ENCODE assay signal across 25 mouse cellular contexts in genomic region chr13:45651652-45652241, GRCm38 (mm10).
DNase-seq lines count a peak whose midpoint lies in the region; ATAC-seq and TF ChIP-seq lines count a peak whose summit lies in the region.
"Had no signal": no experiment of that assay in that cellular context is flagged by ENCODE, and none has a peak within 500 bp of the region (broad histone marks: within the 10 kb centered on the region; RNA-seq: fewer than 3 reads in every experiment).

No protein-coding gene starts in this region.

- DNase-seq in forebrain, postnatal 0 days, result no peak
- DNase-seq in forebrain, embryonic 10.5 days (ENCODE audit: extremely low spot score, low spot score), result no peak
- DNase-seq in layer of hippocampus, adult 2 months (ENCODE audit: low spot score in 2 of 2), result no peak
- DNase-seq in layer of hippocampus, postnatal 10 days (ENCODE audit: low spot score in 2 of 2), result no peak
- DNase-seq in CH12.LX (ENCODE audit: extremely low read depth), result peak; percentile 69
- peak; percentile 47 for DNase-seq in brain, embryonic 14.5 days (ENCODE audit: low read depth)
- DNase-seq in right cerebral cortex, postnatal 36 days (ENCODE audit: low spot score in 2 of 2), result no peak
- DNase-seq: adrenal gland, adult 2 months; adrenal gland, postnatal 14 days; B cell, adult 2 months; cerebellum, adult 18-20 months; cerebellum, adult 9-11 months; cerebellum, postnatal 25 days; gastrocnemius, postnatal 25 days; heart, adult 18-20 months; heart, postnatal 10 days; heart, postnatal 36 days had no signal

- H3K27me3 ChIP-seq in forebrain, postnatal 0 days (ENCODE audit: insufficient read depth, low read length), result no peaks in the 10 kb centered on the region
- H3K27me3 ChIP-seq in forebrain, embryonic 10.5 days (ENCODE audit: poor library complexity, severe bottlenecking), result no peaks in the 10 kb centered on the region
- no peaks in the 10 kb centered on the region for H3K27me3 ChIP-seq in CH12.LX (replicated peaks)
- H3K27me3 ChIP-seq: embryonic facial prominence, embryonic 12.5 days; embryonic facial prominence, embryonic 15.5 days; forebrain, embryonic 12.5 days; heart, embryonic 12.5 days; heart, embryonic 15.5 days; hindbrain, embryonic 12.5 days had no signal

- peak overlapping the region; percentile 57 for H3K27ac ChIP-seq in forebrain, postnatal 0 days (ENCODE audit: low read depth, low read length)
- H3K27ac ChIP-seq in forebrain, embryonic 10.5 days, result no peak overlapping the region
- H3K27ac ChIP-seq in layer of hippocampus, adult 2 months, result peak overlapping the region; percentile 65
- 0 out of 2 replicates have a peak overlapping the region, but pooled peaks have one; percentile 4 for H3K27ac ChIP-seq in CH12.LX (ENCODE audit: insufficient read depth, low read depth)
- H3K27ac ChIP-seq: embryonic facial prominence, embryonic 12.5 days; embryonic facial prominence, embryonic 15.5 days; forebrain, embryonic 12.5 days; heart, embryonic 15.5 days; hindbrain, embryonic 12.5 days had no signal

- in situ Hi-C loops in CH12.LX (cut with MboI; ENCODE audit: low pct_ligation_motif_present, low pct_unique_long_range_greater_than_20kb, low sequenced_read_pairs), result no loop called here

- no peaks in the 10 kb centered on the region for H3K36me3 ChIP-seq in forebrain, postnatal 0 days (ENCODE audit: insufficient read depth)
- no peaks in the 10 kb centered on the region for H3K36me3 ChIP-seq in forebrain, embryonic 10.5 days (replicated peaks)
- H3K36me3 ChIP-seq in CH12.LX (replicated peaks in 1 of 2; ENCODE audit: control insufficient read depth in 1 of 2, insufficient read depth in 1 of 2, low read length in 1 of 2), result peaks cover 19 to 59% of the 10 kb centered on the region in 2 experiments
- H3K36me3 ChIP-seq: embryonic facial prominence, embryonic 12.5 days; embryonic facial prominence, embryonic 15.5 days; forebrain, embryonic 12.5 days; heart, embryonic 15.5 days; hindbrain, embryonic 12.5 days had no signal

- no peak for TF ChIP-seq EP300 in CH12.LX (IDR thresholded peaks at IDR 0.05; ENCODE audit: low read length)

- H3K9me3 ChIP-seq in forebrain, postnatal 0 days (ENCODE audit: low read length), result no peaks in the 10 kb centered on the region
- no peaks in the 10 kb centered on the region; the same call in 1 of the 2 replicates for H3K9me3 ChIP-seq in forebrain, embryonic 10.5 days
- H3K9me3 ChIP-seq in CH12.LX (replicated peaks; ENCODE audit: low read length), result peaks cover 13% of the 10 kb centered on the region
- H3K9me3 ChIP-seq: embryonic facial prominence, embryonic 12.5 days; embryonic facial prominence, embryonic 15.5 days; forebrain, embryonic 12.5 days; hindbrain, embryonic 12.5 days had no signal

- no peak overlapping the region for H3K4me3 ChIP-seq in forebrain, postnatal 0 days (ENCODE audit: low read depth, low read length)
- H3K4me3 ChIP-seq in forebrain, embryonic 10.5 days, result no peak overlapping the region
- H3K4me3 ChIP-seq in layer of hippocampus, adult 2 months, result no peak overlapping the region
- no peak overlapping the region for H3K4me3 ChIP-seq in CH12.LX (replicated peaks in 1 of 3; ENCODE audit: low read depth in 2 of 3, low read length in 2 of 3, poor library complexity in 1 of 3)
- H3K4me3 ChIP-seq: embryonic facial prominence, embryonic 12.5 days; embryonic facial prominence, embryonic 15.5 days; forebrain, embryonic 12.5 days; heart, embryonic 12.5 days; heart, embryonic 15.5 days; hindbrain, embryonic 12.5 days had no signal

- 72% methylated on average over 10 of the region's 10 CpGs for WGBS in forebrain, postnatal 0 days
- 86% methylated on average over 10 of the region's 10 CpGs for WGBS in forebrain, embryonic 10.5 days

- ATAC-seq in forebrain, postnatal 0 days, result peak; percentile 75; the same call in 1 of the 2 replicates
- ATAC-seq: inflammation-experienced regulatory T-cells, adult 6 months; intestine, embryonic 16.5 days had no signal

- dilution Hi-C loops in CH12.LX (cut with MboI; ENCODE audit: extremely low pct_ligation_motif_present, extremely low pct_unique_long_range_greater_than_20kb, low sequenced_read_pairs), result no loop called here

- no peaks in the 10 kb centered on the region for H3K79me2 ChIP-seq in CH12.LX (replicated peaks; ENCODE audit: control insufficient read depth, extremely low read depth, insufficient read depth, poor library complexity, severe bottlenecking)

- no peak for TF ChIP-seq POLR2A in CH12.LX (IDR thresholded peaks at IDR 0.05; ENCODE audit: low read depth, low read length)
- TF ChIP-seq POLR2A in brain, embryonic 14.5 days (IDR thresholded peaks at IDR 0.05; ENCODE audit: borderline replicate concordance, extremely low read depth, insufficient read depth, insufficient read length, poor library complexity, severe bottlenecking), result no peak

- H3K4me2 ChIP-seq in forebrain, postnatal 0 days (ENCODE audit: low read depth), result no peak overlapping the region
- H3K4me2 ChIP-seq in CH12.LX (ENCODE audit: insufficient read depth, low read depth, poor library complexity, severe bottlenecking), result no peak overlapping the region
- H3K4me2 ChIP-seq: embryonic facial prominence, embryonic 12.5 days; embryonic facial prominence, embryonic 15.5 days; forebrain, embryonic 12.5 days; heart, embryonic 12.5 days; heart, embryonic 15.5 days; hindbrain, embryonic 12.5 days had no signal

- peaks cover 6% of the 10 kb centered on the region for H3K4me1 ChIP-seq in forebrain, postnatal 0 days (ENCODE audit: insufficient read depth)
- H3K4me1 ChIP-seq in forebrain, embryonic 10.5 days, result no peaks in the 10 kb centered on the region
- peaks cover 13 to 64% of the 10 kb centered on the region in 2 experiments for H3K4me1 ChIP-seq in CH12.LX (ENCODE audit: control insufficient read depth in 1 of 2, insufficient read depth in 2 of 2)
- H3K4me1 ChIP-seq: embryonic facial prominence, embryonic 12.5 days; forebrain, embryonic 12.5 days; heart, embryonic 15.5 days; hindbrain, embryonic 12.5 days had no signal

- no peak overlapping the region for H3K9ac ChIP-seq in forebrain, postnatal 0 days
- no peak overlapping the region for H3K9ac ChIP-seq in CH12.LX (ENCODE audit: insufficient read depth, low read depth)
- H3K9ac ChIP-seq: embryonic facial prominence, embryonic 12.5 days; embryonic facial prominence, embryonic 15.5 days; forebrain, embryonic 12.5 days; heart, embryonic 12.5 days; heart, embryonic 15.5 days; hindbrain, embryonic 12.5 days had no signal

- TF ChIP-seq RAD21 in CH12.LX (IDR thresholded peaks at IDR 0.05; ENCODE audit: low read depth, low read length), result no peak

- TF ChIP-seq CTCF in forebrain, postnatal 0 days (IDR thresholded peaks at IDR 0.05; ENCODE audit: low read depth), result no peak
- no peak for TF ChIP-seq CTCF in layer of hippocampus, adult 2 months (conservative IDR thresholded peaks at IDR 0.05)
- TF ChIP-seq CTCF in CH12.LX (conservative IDR thresholded peaks at IDR 0.05 in 1 of 2, IDR thresholded peaks at IDR 0.05 in 1 of 2; ENCODE audit: low read depth in 2 of 2, low read length in 2 of 2), result no peak
- no peak for TF ChIP-seq CTCF in brain, embryonic 14.5 days (IDR thresholded peaks at IDR 0.05; ENCODE audit: borderline replicate concordance, extremely low read depth, insufficient read depth, insufficient read length)

TF ChIP-seq in CH12.LX, 34 proteins besides CTCF, POLR2A, EP300 and RAD21:
- TF ChIP-seq SMC3 (IDR thresholded peaks at IDR 0.05; ENCODE audit: low read depth, low read length), result no peak
- TF ChIP-seq ELF1 (IDR thresholded peaks at IDR 0.05; ENCODE audit: low read depth, low read length), result no peak; the same call in 1 of the 2 replicates
- peak; percentile 65; the same call in 1 of the 2 replicates for TF ChIP-seq MXI1 (IDR thresholded peaks at IDR 0.05; ENCODE audit: low read depth, low read length)
- peak; percentile 88 for TF ChIP-seq ETS1 (conservative IDR thresholded peaks at IDR 0.05; ENCODE audit: low read depth, low read length)
- no peak for TF ChIP-seq ZNF384 (IDR thresholded peaks at IDR 0.05; ENCODE audit: low read depth, low read length)
- no peak for TF ChIP-seq E2F4 (IDR thresholded peaks at IDR 0.05; ENCODE audit: insufficient replicate concordance, low read depth, low read length)
- 0 out of 2 replicates have a peak, but pooled peaks have one; percentile 21 for TF ChIP-seq IRF4 (IDR thresholded peaks at IDR 0.05; ENCODE audit: low read depth, low read length)
- no peak for TF ChIP-seq NRF1 (IDR thresholded peaks at IDR 0.05; ENCODE audit: low read depth, low read length)
- TF ChIP-seq JUND (conservative IDR thresholded peaks at IDR 0.05; ENCODE audit: low read depth, low read length), result no peak
- TF ChIP-seq USF1 (IDR thresholded peaks at IDR 0.05; ENCODE audit: low read depth, low read length), result no peak
- peak; percentile 93 for TF ChIP-seq BHLHE40 (IDR thresholded peaks at IDR 0.05; ENCODE audit: low read depth, low read length)
- no peak for TF ChIP-seq HCFC1 (IDR thresholded peaks at IDR 0.05; ENCODE audit: low read depth, low read length)
- TF ChIP-seq RCOR1 (conservative IDR thresholded peaks at IDR 0.05; ENCODE audit: low read depth, low read length), result no peak
- peak; percentile 57; the same call in 1 of the 2 replicates for TF ChIP-seq MAX (IDR thresholded peaks at IDR 0.05; ENCODE audit: low read length)
- no peak for TF ChIP-seq ZC3H11A (IDR thresholded peaks at IDR 0.05; ENCODE audit: low read depth, low read length)
- no peak for TF ChIP-seq GABPA (IDR thresholded peaks at IDR 0.05; ENCODE audit: insufficient replicate concordance, low read depth, low read length)
- 0 out of 2 replicates have a peak, but pooled peaks have one; percentile 37 for TF ChIP-seq MEF2A (IDR thresholded peaks at IDR 0.05; ENCODE audit: borderline replicate concordance, low read depth, low read length)
- no peak for TF ChIP-seq CHD2 (IDR thresholded peaks at IDR 0.05; ENCODE audit: low read length)
- TF ChIP-seq MAZ (IDR thresholded peaks at IDR 0.05; ENCODE audit: low read depth, low read length), result no peak
- TF ChIP-seq MAFK (IDR thresholded peaks at IDR 0.05; ENCODE audit: insufficient replicate concordance, low read length), result no peak
- no peak for TF ChIP-seq PAX5 (IDR thresholded peaks at IDR 0.05; ENCODE audit: low read length)
- no peak for TF ChIP-seq TCF12 (IDR thresholded peaks at IDR 0.05; ENCODE audit: low read depth, low read length)
- TF ChIP-seq TBP (conservative IDR thresholded peaks at IDR 0.05; ENCODE audit: low read depth, low read length), result no peak
- TF ChIP-seq CHD1 (IDR thresholded peaks at IDR 0.05; ENCODE audit: low read depth, low read length), result no peak
- TF ChIP-seq MYC (IDR thresholded peaks at IDR 0.05; ENCODE audit: low read depth, low read length), result no peak
- TF ChIP-seq NELFE (IDR thresholded peaks at IDR 0.05; ENCODE audit: low read depth, low read length), result no peak
- no peak for TF ChIP-seq SIN3A (IDR thresholded peaks at IDR 0.05; ENCODE audit: low read length)

Comparison
In these comparisons a context has a peak if more than half of its experiments do, and no peak if none do; other contexts are left out.
1. DNase-seq: peak in CH12.LX (single experiment) and brain, embryonic 14.5 days (single experiment); none in forebrain, postnatal 0 days (single experiment), forebrain, embryonic 10.5 days (single experiment), layer of hippocampus, adult 2 months (0 of 2), layer of hippocampus, postnatal 10 days (0 of 2) and right cerebral cortex, postnatal 36 days (0 of 2).